Mouse (Mus musculus): ENCODE measurements around the gene Kxd1. TPM values are rescaled to one million over a fixed set of nuclear protein-coding genes. Genes with fewer than 3 reads are reported as not detected.

The Kxd1 gene
- 67.3 and 68.1 TPM in 2 replicates for polyA plus RNA-seq (2014; fragmentation: Nextera tagmentation; extraction: Ambion mirVana)

GRCm38 (mm10) chr8:70527512-70528181, at the start of gene Kxd1, which contains the start of gene Fkbp8:
TSS of gene Kxd1 (minus strand) at chr8:70527956.
TSS of gene Fkbp8 (plus strand) at chr8:70527724.
- Histone ChIP-seq H3K36me3 (ENCODE audit: control insufficient read depth, insufficient read depth, low read length) (peaks cover 26% of the 10 kb centered on the region), H3K4me1 (ENCODE audit: control insufficient read depth, insufficient read depth, low read length) (peaks cover 21% of the 10 kb centered on the region), H3K4me3 (ENCODE audit: low read depth, low read length) (peak within 1 kb of the TSS; percentile 91), H3K27me3 (ENCODE audit: control insufficient read depth, insufficient read depth, low read length) (no peaks in the 10 kb centered on the region), H3K9me3 (replicated peaks; ENCODE audit: control insufficient read depth, low read length) (no peaks in the 10 kb centered on the region), H3K4me2 (peak within 1 kb of the TSS; percentile 68), H3K27ac (ENCODE audit: low read depth, low read length) (peak within 1 kb of the TSS; percentile 91), H3K9ac (ENCODE audit: low read depth, low read length) (peak within 1 kb of the TSS; percentile 98)
- peak; percentile 88 for ATAC-seq (replicated peaks; ENCODE audit: insufficient number of reproducible peaks, low FRiP score, low TSS enrichment)
- WGBS (ENCODE audit: insufficient replicate concordance), result under 1% methylated on average over 51 of the region's 61 CpGs

- WGBS (ENCODE audit: insufficient replicate concordance), result 84% methylated on average over 3 of the region's 3 CpGs
Observed at GRCm38 (mm10) chr8:70577207-70577606, 49.5 kb upstream of the Kxd1 start.

GRCm38 (mm10) chr8:70574915-70575314, 47.2 kb upstream of the Kxd1 start:
- Histone ChIP-seq H3K4me1 (ENCODE audit: control insufficient read depth, insufficient read depth, low read length) (peaks cover 10% of the 10 kb centered on the region), H3K4me2 (no peak overlapping the region), H3K9ac (ENCODE audit: low read depth, low read length) (no peak overlapping the region), H3K27me3 (ENCODE audit: control insufficient read depth, insufficient read depth, low read length) (no peaks in the 10 kb centered on the region), H3K27ac (ENCODE audit: low read depth, low read length) (no peak overlapping the region), H3K36me3 (ENCODE audit: control insufficient read depth, insufficient read depth, low read length) (peaks cover 8% of the 10 kb centered on the region; the same call in 1 of the 2 replicates), H3K9me3 (replicated peaks; ENCODE audit: control insufficient read depth, low read length) (no peaks in the 10 kb centered on the region), H3K4me3 (ENCODE audit: low read depth, low read length) (no peak overlapping the region)
- no peak for ATAC-seq (replicated peaks; ENCODE audit: insufficient number of reproducible peaks, low FRiP score, low TSS enrichment)
- 62% methylated on average over 4 of the region's 4 CpGs for WGBS (ENCODE audit: insufficient replicate concordance)

More at GRCm38 (mm10) chr8:70577207-70577606, 49.5 kb upstream of the Kxd1 start:
- no peak overlapping the region for H3K4me3 ChIP-seq (ENCODE audit: low read depth, low read length)
- H3K4me1 ChIP-seq (ENCODE audit: control insufficient read depth, insufficient read depth, low read length), result no peaks in the 10 kb centered on the region
- no peak for ATAC-seq (replicated peaks; ENCODE audit: insufficient number of reproducible peaks, low FRiP score, low TSS enrichment)
- no peak overlapping the region for H3K4me2 ChIP-seq
- no peaks in the 10 kb centered on the region for H3K9me3 ChIP-seq (replicated peaks; ENCODE audit: control insufficient read depth, low read length)
- no peaks in the 10 kb centered on the region for H3K27me3 ChIP-seq (ENCODE audit: control insufficient read depth, insufficient read depth, low read length)
- H3K27ac ChIP-seq (ENCODE audit: low read depth, low read length), result no peak overlapping the region
- no peak overlapping the region for H3K9ac ChIP-seq (ENCODE audit: low read depth, low read length)
- H3K36me3 ChIP-seq (ENCODE audit: control insufficient read depth, insufficient read depth, low read length), result peaks cover 19% of the 10 kb centered on the region

- peaks cover 10% of the 10 kb centered on the region for H3K4me1 ChIP-seq (ENCODE audit: control insufficient read depth, insufficient read depth, low read length)
- H3K4me3 ChIP-seq (ENCODE audit: low read depth, low read length), result no peak overlapping the region
- no peak overlapping the region for H3K27ac ChIP-seq (ENCODE audit: low read depth, low read length)
- H3K4me2 ChIP-seq, result no peak overlapping the region
- peaks cover 7% of the 10 kb centered on the region; the same call in 1 of the 2 replicates for H3K36me3 ChIP-seq (ENCODE audit: control insufficient read depth, insufficient read depth, low read length)
- H3K9me3 ChIP-seq (replicated peaks; ENCODE audit: control insufficient read depth, low read length), result no peaks in the 10 kb centered on the region
- no peak for ATAC-seq (replicated peaks; ENCODE audit: insufficient number of reproducible peaks, low FRiP score, low TSS enrichment)
- no peak overlapping the region for H3K9ac ChIP-seq (ENCODE audit: low read depth, low read length)
- H3K27me3 ChIP-seq (ENCODE audit: control insufficient read depth, insufficient read depth, low read length), result no peaks in the 10 kb centered on the region
Observed at GRCm38 (mm10) chr8:70574302-70574701, 46.5 kb upstream of the Kxd1 start.

- Histone ChIP-seq H3K4me1 (ENCODE audit: control insufficient read depth, insufficient read depth, low read length) (peaks cover 10% of the 10 kb centered on the region), H3K4me3 (ENCODE audit: low read depth, low read length) (no peak overlapping the region), H3K9ac (ENCODE audit: low read depth, low read length) (no peak overlapping the region), H3K36me3 (ENCODE audit: control insufficient read depth, insufficient read depth, low read length) (no peaks in the 10 kb centered on the region), H3K9me3 (replicated peaks; ENCODE audit: control insufficient read depth, low read length) (no peaks in the 10 kb centered on the region), H3K27me3 (ENCODE audit: control insufficient read depth, insufficient read depth, low read length) (no peaks in the 10 kb centered on the region), H3K4me2 (no peak overlapping the region), H3K27ac (ENCODE audit: low read depth, low read length) (peak overlapping the region; percentile 55)
- ATAC-seq (replicated peaks; ENCODE audit: insufficient number of reproducible peaks, low FRiP score, low TSS enrichment), result no peak
- WGBS (ENCODE audit: insufficient replicate concordance), result 63% methylated on average over 6 of the region's 6 CpGs
Observed at GRCm38 (mm10) chr8:70570990-70571389, 43.2 kb upstream of the Kxd1 start.

GRCm38 (mm10) chr8:70570360-70570759, 42.6 kb upstream of the Kxd1 start:
- Histone ChIP-seq H3K4me1 (ENCODE audit: control insufficient read depth, insufficient read depth, low read length) (peaks cover 17% of the 10 kb centered on the region), H3K4me3 (ENCODE audit: low read depth, low read length) (no peak overlapping the region), H3K27me3 (ENCODE audit: control insufficient read depth, insufficient read depth, low read length) (no peaks in the 10 kb centered on the region), H3K36me3 (ENCODE audit: control insufficient read depth, insufficient read depth, low read length) (no peaks in the 10 kb centered on the region), H3K4me2 (no peak overlapping the region), H3K9ac (ENCODE audit: low read depth, low read length) (0 out of 2 replicates have a peak overlapping the region, but pooled peaks have one; percentile 19), H3K27ac (ENCODE audit: low read depth, low read length) (peak overlapping the region; percentile 55), H3K9me3 (replicated peaks; ENCODE audit: control insufficient read depth, low read length) (no peaks in the 10 kb centered on the region)
- no peak for ATAC-seq (replicated peaks; ENCODE audit: insufficient number of reproducible peaks, low FRiP score, low TSS enrichment)

GRCm38 (mm10) chr8:70565561-70565960, 37.8 kb upstream of the Kxd1 start:
- Histone ChIP-seq H3K4me3 (ENCODE audit: low read depth, low read length) (no peak overlapping the region), H3K27me3 (ENCODE audit: control insufficient read depth, insufficient read depth, low read length) (no peaks in the 10 kb centered on the region), H3K4me1 (ENCODE audit: control insufficient read depth, insufficient read depth, low read length) (peaks cover 48% of the 10 kb centered on the region)

GRCm38 (mm10) chr8:70564696-70565235, 37.0 kb upstream of the Kxd1 start:
- no peak overlapping the region for H3K9ac ChIP-seq (ENCODE audit: low read depth, low read length)
- H3K4me1 ChIP-seq (ENCODE audit: control insufficient read depth, insufficient read depth, low read length), result peaks cover 51% of the 10 kb centered on the region
- no peak overlapping the region for H3K4me3 ChIP-seq (ENCODE audit: low read depth, low read length)
- no peaks in the 10 kb centered on the region for H3K9me3 ChIP-seq (replicated peaks; ENCODE audit: control insufficient read depth, low read length)
- ATAC-seq (replicated peaks; ENCODE audit: insufficient number of reproducible peaks, low FRiP score, low TSS enrichment), result no peak
- 72% methylated on average over 3 of the region's 3 CpGs for WGBS (ENCODE audit: insufficient replicate concordance)
- H3K27ac ChIP-seq (ENCODE audit: low read depth, low read length), result no peak overlapping the region
- no peaks in the 10 kb centered on the region for H3K36me3 ChIP-seq (ENCODE audit: control insufficient read depth, insufficient read depth, low read length)
- H3K27me3 ChIP-seq (ENCODE audit: control insufficient read depth, insufficient read depth, low read length), result no peaks in the 10 kb centered on the region
- no peak overlapping the region for H3K4me2 ChIP-seq

More at GRCm38 (mm10) chr8:70565561-70565960, 37.8 kb upstream of the Kxd1 start:
- Histone ChIP-seq H3K27ac (ENCODE audit: low read depth, low read length) (no peak overlapping the region), H3K36me3 (ENCODE audit: control insufficient read depth, insufficient read depth, low read length) (no peaks in the 10 kb centered on the region), H3K4me2 (no peak overlapping the region), H3K9me3 (replicated peaks; ENCODE audit: control insufficient read depth, low read length) (no peaks in the 10 kb centered on the region), H3K9ac (ENCODE audit: low read depth, low read length) (no peak overlapping the region)
- no peak for ATAC-seq (replicated peaks; ENCODE audit: insufficient number of reproducible peaks, low FRiP score, low TSS enrichment)
- WGBS (ENCODE audit: insufficient replicate concordance), result 26% methylated on average over 3 of the region's 3 CpGs

Data from heart, embryonic 11.5 days (tissue).